Mouse (Mus musculus): ENCODE results near the gene Ccdc172. TPM values are rescaled to one million over a fixed set of nuclear protein-coding genes. Genes with fewer than 3 reads are reported as not detected.

Ccdc172 gene
- polyA plus RNA-seq, 2 experiments = not detected

DNA sequence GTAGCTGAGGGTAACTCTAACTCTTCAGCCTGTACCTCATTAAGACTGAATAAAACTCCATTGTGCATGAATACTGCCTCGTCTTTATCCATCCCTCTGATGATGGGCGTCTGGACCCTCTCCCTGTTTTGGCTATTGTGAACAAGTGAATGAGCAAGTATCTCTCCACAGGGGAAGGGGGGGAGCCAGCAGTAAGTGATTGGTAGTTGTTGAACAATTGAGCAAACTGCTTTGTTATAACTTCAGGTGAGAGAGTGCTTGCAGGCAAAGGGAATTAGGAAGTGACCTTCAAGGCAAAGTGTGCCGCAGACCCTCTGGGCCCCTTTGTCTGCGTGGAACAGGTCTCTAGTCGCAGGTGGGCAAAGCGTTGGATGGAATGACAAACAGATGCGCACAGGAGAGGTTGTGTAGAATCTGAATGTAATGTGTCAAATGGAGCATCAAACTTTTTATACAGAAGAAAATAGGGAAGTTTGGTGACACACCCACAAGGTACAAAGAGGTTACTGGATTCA lies 50.6 kb downstream of the Ccdc172 start:
- H3K4me2 ChIP-seq (replicated peaks; ENCODE audit: low read depth, low read length, severe bottlenecking) = no peak overlapping the region
- no peak for ATAC-seq (ENCODE audit: low FRiP score, low read depth)
- H3K4me1 ChIP-seq (ENCODE audit: control insufficient read depth, insufficient read depth, low read length) = no peaks in the 10 kb centered on the region
- no peak overlapping the region for H3K4me3 ChIP-seq (replicated peaks; ENCODE audit: low read length)
- H3K9me3 ChIP-seq (ENCODE audit: control insufficient read depth, low read length) = no peaks in the 10 kb centered on the region
- no peaks in the 10 kb centered on the region for H3K27me3 ChIP-seq (ENCODE audit: control insufficient read depth, insufficient read depth, low read length)
- H3K36me3 ChIP-seq (ENCODE audit: control insufficient read depth, insufficient read depth, low read length) = no peaks in the 10 kb centered on the region
- no peak for DNase-seq (ENCODE audit: low spot score)
- H3K9ac ChIP-seq (ENCODE audit: low read depth, low read length, severe bottlenecking) = no peak overlapping the region
- 85% methylated on average over 7 of the region's 7 CpGs for WGBS
- TF ChIP-seq POLR2A (IDR thresholded peaks at IDR 0.05; ENCODE audit: borderline replicate concordance, extremely low read depth, insufficient read depth, insufficient read length) = no peak
- H3K27ac ChIP-seq (replicated peaks; ENCODE audit: low read depth, low read length) = no peak overlapping the region

DNA sequence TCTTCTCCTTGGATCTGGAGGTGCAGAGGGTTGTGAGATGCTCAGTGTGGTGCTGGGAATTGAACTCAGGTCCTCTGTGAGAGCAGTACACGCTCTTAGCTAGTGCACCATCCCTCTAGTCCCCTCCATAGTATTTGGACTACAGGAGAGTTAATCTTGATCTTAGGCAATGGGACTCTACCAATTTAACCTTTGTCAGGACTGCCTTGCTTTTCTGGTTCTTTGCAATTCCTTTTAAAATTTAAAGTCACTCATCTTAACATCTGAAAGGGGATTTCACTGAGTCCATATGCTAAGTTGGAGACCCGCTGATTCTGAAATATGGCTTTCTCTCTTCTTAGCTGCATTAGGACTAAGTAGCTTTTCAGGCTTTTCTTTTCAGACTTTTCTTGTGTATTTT lies 59.8 kb downstream of the Ccdc172 start:
- no peak for ATAC-seq (ENCODE audit: low FRiP score, low read depth)
- Histone ChIP-seq H3K9me3 (ENCODE audit: control insufficient read depth, low read length) (no peaks in the 10 kb centered on the region), H3K27ac (replicated peaks; ENCODE audit: low read depth, low read length) (no peak overlapping the region), H3K4me3 (replicated peaks; ENCODE audit: low read length) (no peak overlapping the region), H3K36me3 (ENCODE audit: control insufficient read depth, insufficient read depth, low read length) (no peaks in the 10 kb centered on the region), H3K27me3 (ENCODE audit: control insufficient read depth, insufficient read depth, low read length) (no peaks in the 10 kb centered on the region), H3K4me1 (ENCODE audit: control insufficient read depth, insufficient read depth, low read length) (no peaks in the 10 kb centered on the region), H3K9ac (ENCODE audit: low read depth, low read length, severe bottlenecking) (no peak overlapping the region), H3K4me2 (replicated peaks; ENCODE audit: low read depth, low read length, severe bottlenecking) (no peak overlapping the region)
- no peak for DNase-seq (ENCODE audit: low spot score)
- no peak for TF ChIP-seq POLR2A (IDR thresholded peaks at IDR 0.05; ENCODE audit: borderline replicate concordance, extremely low read depth, insufficient read depth, insufficient read length)
- 75% methylated on average over 2 of the region's 2 CpGs for WGBS

DNA sequence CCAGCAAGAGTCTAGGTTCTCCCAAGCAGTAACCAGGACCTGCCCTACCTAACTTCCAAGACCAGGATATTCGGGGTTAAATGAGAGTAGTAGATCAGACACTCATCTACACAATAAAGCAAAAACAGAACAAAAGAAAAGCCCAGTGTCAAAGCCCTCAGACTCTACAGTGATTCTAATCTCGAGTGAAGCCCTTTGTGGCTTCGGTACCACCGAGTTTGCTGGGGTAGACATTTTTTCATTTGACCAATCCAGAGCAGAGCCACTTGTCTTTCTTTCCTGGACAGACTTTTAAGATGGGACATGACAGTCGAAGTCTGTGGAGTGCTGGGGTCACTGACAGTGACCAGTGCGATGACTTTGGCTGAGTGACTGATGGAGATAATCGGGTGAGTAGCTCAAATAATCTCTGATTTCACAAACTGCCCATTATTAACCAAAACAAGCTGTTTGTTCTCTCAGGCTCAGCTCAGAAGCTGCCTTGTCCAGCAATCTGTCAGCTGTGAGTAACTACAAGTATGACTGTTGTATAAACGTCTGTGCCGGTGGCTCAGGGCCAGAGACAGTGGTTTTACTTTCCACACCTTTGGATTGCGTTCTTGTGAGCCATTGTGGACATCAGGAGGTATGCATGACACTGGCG lies 60.8 kb downstream of the Ccdc172 start:
- no peak for DNase-seq (ENCODE audit: low spot score)
- no peaks in the 10 kb centered on the region for H3K27me3 ChIP-seq (ENCODE audit: control insufficient read depth, insufficient read depth, low read length)
- H3K4me3 ChIP-seq (replicated peaks; ENCODE audit: low read length) = no peak overlapping the region
- WGBS = 62% methylated on average over 11 of the region's 11 CpGs
- H3K4me1 ChIP-seq (ENCODE audit: control insufficient read depth, insufficient read depth, low read length) = no peaks in the 10 kb centered on the region
- TF ChIP-seq POLR2A (IDR thresholded peaks at IDR 0.05; ENCODE audit: borderline replicate concordance, extremely low read depth, insufficient read depth, insufficient read length) = no peak
- ATAC-seq (ENCODE audit: low FRiP score, low read depth) = no peak
- H3K4me2 ChIP-seq (replicated peaks; ENCODE audit: low read depth, low read length, severe bottlenecking) = no peak overlapping the region
- H3K9ac ChIP-seq (ENCODE audit: low read depth, low read length, severe bottlenecking) = no peak overlapping the region
- H3K36me3 ChIP-seq (ENCODE audit: control insufficient read depth, insufficient read depth, low read length) = no peaks in the 10 kb centered on the region
- no peak overlapping the region for H3K27ac ChIP-seq (replicated peaks; ENCODE audit: low read depth, low read length)
- no peaks in the 10 kb centered on the region for H3K9me3 ChIP-seq (ENCODE audit: control insufficient read depth, low read length)

DNA sequence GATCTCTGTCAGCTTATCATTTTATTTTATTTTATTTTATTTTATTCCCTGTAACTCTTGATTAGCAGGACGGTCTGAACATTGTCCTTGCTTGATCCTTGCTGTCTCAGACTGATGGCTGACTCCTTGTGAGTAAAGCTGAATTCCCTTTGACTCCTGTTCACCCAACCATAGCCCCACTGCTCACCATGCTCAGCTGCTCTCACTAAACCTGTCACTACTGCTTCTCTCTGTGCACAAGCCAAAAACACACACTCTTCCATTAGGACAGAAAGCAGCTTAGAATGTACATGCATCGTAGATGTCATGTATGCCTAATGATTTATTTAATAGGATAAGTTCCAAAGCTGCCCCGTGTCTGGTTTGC lies 61.3 kb downstream of the Ccdc172 start:
- Histone ChIP-seq H3K4me2 (replicated peaks; ENCODE audit: low read depth, low read length, severe bottlenecking) (no peak overlapping the region), H3K27me3 (ENCODE audit: control insufficient read depth, insufficient read depth, low read length) (no peaks in the 10 kb centered on the region), H3K36me3 (ENCODE audit: control insufficient read depth, insufficient read depth, low read length) (no peaks in the 10 kb centered on the region), H3K9ac (ENCODE audit: low read depth, low read length, severe bottlenecking) (no peak overlapping the region), H3K9me3 (ENCODE audit: control insufficient read depth, low read length) (no peaks in the 10 kb centered on the region), H3K4me1 (ENCODE audit: control insufficient read depth, insufficient read depth, low read length) (no peaks in the 10 kb centered on the region), H3K4me3 (replicated peaks; ENCODE audit: low read length) (no peak overlapping the region), H3K27ac (replicated peaks; ENCODE audit: low read depth, low read length) (no peak overlapping the region)
- 79% methylated on average over 3 of the region's 3 CpGs for WGBS
- DNase-seq (ENCODE audit: low spot score) (no peak), ATAC-seq (ENCODE audit: low FRiP score, low read depth) (no peak)
- TF ChIP-seq POLR2A (IDR thresholded peaks at IDR 0.05; ENCODE audit: borderline replicate concordance, extremely low read depth, insufficient read depth, insufficient read length) = no peak

GRCm38 (mm10) chr19:58582018-58582417 lies 70.2 kb downstream of the Ccdc172 start:
- Histone ChIP-seq H3K9me3 (ENCODE audit: control insufficient read depth, low read length) (no peaks in the 10 kb centered on the region), H3K27ac (replicated peaks; ENCODE audit: low read depth, low read length) (no peak overlapping the region), H3K4me1 (ENCODE audit: control insufficient read depth, insufficient read depth, low read length) (peaks cover 7% of the 10 kb centered on the region), H3K4me2 (replicated peaks; ENCODE audit: low read depth, low read length, severe bottlenecking) (no peak overlapping the region), H3K9ac (ENCODE audit: low read depth, low read length, severe bottlenecking) (no peak overlapping the region), H3K4me3 (replicated peaks; ENCODE audit: low read length) (no peak overlapping the region), H3K36me3 (ENCODE audit: control insufficient read depth, insufficient read depth, low read length) (no peaks in the 10 kb centered on the region), H3K27me3 (ENCODE audit: control insufficient read depth, insufficient read depth, low read length) (no peaks in the 10 kb centered on the region)
- WGBS = 12% methylated on average over 7 of the region's 7 CpGs
- DNase-seq (ENCODE audit: low spot score) (peak; percentile 52), ATAC-seq (ENCODE audit: low FRiP score, low read depth) (no peak)
- no peak for TF ChIP-seq POLR2A (IDR thresholded peaks at IDR 0.05; ENCODE audit: borderline replicate concordance, extremely low read depth, insufficient read depth, insufficient read length)
